In the genomic region with DNA sequence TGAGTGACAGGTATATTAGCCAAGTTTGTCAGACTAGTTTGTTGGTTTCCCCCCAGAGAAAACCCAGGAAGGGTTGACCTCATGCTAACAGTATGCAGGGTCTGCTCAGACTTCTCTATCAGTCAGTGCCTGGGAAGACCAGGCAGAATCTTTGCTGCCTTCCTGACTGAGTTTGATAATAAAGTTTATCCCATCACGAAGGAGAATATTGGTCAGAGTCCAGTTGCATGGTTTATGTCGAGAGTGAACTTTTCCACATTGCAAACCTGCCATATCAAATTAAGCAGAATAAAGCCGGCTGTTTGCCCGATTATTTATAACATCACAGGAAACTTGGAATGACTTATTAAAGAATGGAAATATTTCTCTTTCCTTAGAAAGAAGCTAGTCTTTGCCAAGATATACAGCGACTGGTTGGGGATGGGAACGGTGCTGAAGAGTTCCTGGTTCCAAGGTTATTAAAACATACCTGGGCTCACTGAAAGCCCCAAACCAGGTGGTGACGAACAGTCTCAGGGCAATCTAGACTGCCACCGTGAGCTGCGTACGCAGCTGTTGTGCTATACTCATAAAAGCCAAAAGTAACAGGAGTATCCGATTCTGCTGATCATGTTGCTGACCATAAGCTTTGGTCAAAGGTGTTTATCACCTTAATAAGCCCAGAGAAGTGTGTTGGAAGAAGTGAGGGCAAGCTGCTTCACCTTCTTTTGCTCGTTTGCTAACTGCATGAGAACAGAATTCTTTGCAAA, we compare ENCODE assay signal across 15 mouse cellular contexts.
A peak's percentile ranks its signal among the peaks of the same experiment; 100 is the strongest.
DNase-seq lines count a peak whose midpoint lies in the region; ATAC-seq and TF ChIP-seq lines count a peak whose summit lies in the region.
"Had no signal": no experiment of that assay in that cellular context is flagged by ENCODE, and none has a peak within 500 bp of the region (broad histone marks: within the 10 kb centered on the region; RNA-seq: fewer than 3 reads in every experiment).

No protein-coding gene starts in this region.

- H3K36me3 ChIP-seq in heart, embryonic 16.5 days (ENCODE audit: control insufficient read depth, insufficient read depth), result no peaks in the 10 kb centered on the region
- H3K36me3 ChIP-seq in limb, embryonic 14.5 days (ENCODE audit: control insufficient read depth, insufficient read depth, low read length), result no peaks in the 10 kb centered on the region
- H3K36me3 ChIP-seq: neural tube, embryonic 13.5 days had no signal

- H3K9ac ChIP-seq in heart, embryonic 16.5 days (ENCODE audit: low read length), result no peak overlapping the region
- H3K9ac ChIP-seq in limb, embryonic 14.5 days (ENCODE audit: low read depth, low read length, severe bottlenecking), result no peak overlapping the region
- H3K9ac ChIP-seq: hindbrain, embryonic 14.5 days; neural tube, embryonic 13.5 days had no signal

- H3K4me1 ChIP-seq in heart, embryonic 16.5 days (ENCODE audit: control insufficient read depth, insufficient read depth, low read length), result peaks cover 10% of the 10 kb centered on the region
- peaks cover 3% of the 10 kb centered on the region; the same call in 1 of the 2 replicates for H3K4me1 ChIP-seq in limb, embryonic 14.5 days (ENCODE audit: control insufficient read depth, insufficient read depth, low read length)
- H3K4me1 ChIP-seq: neural tube, embryonic 13.5 days had no signal

- no peaks in the 10 kb centered on the region for H3K27me3 ChIP-seq in heart, embryonic 16.5 days (ENCODE audit: control insufficient read depth, insufficient read depth, low read length)
- H3K27me3 ChIP-seq in limb, embryonic 14.5 days (ENCODE audit: control insufficient read depth, insufficient read depth, low read length), result no peaks in the 10 kb centered on the region
- H3K27me3 ChIP-seq: neural tube, embryonic 13.5 days had no signal

- intact Hi-C loops in gastrocnemius, postnatal 14 days (cut with DNase I; ENCODE audit: low total_unique reads), result no loop called here
- intact Hi-C loops in left cerebral cortex, postnatal 4 days (cut with DNase I), result no loop called here

- WGBS in heart, embryonic 16.5 days, result 37% methylated on average over 12 of the region's 12 CpGs
- 34% methylated on average over 12 of the region's 12 CpGs for WGBS in limb, embryonic 14.5 days

- peak; percentile 5 for DNase-seq in gastrocnemius, postnatal 25 days
- no peak for DNase-seq in gastrocnemius, postnatal 14 days
- DNase-seq in kidney, postnatal 10 days, result peak; percentile 14
- DNase-seq in kidney, adult 8-10 months, result no peak
- peak; percentile 64 for DNase-seq in limb, embryonic 14.5 days (ENCODE audit: low spot score)
- no peak for DNase-seq in yolk sac, embryonic 10.5 days (ENCODE audit: low spot score)
- DNase-seq in left cerebral cortex, postnatal 4 days, result no peak
- DNase-seq: cerebellum, postnatal 10 days; liver; midbrain, embryonic 14.5 days; right cerebral cortex, adult 18-20 months had no signal

- TF ChIP-seq POLR2A in limb, embryonic 14.5 days (IDR thresholded peaks at IDR 0.05; ENCODE audit: borderline replicate concordance, extremely low read depth, insufficient read depth, insufficient read length), result no peak

- H3K4me2 ChIP-seq in heart, embryonic 16.5 days (ENCODE audit: low read depth, low read length), result peak overlapping the region; percentile 37; the same call in 1 of the 2 replicates
- H3K4me2 ChIP-seq in limb, embryonic 14.5 days (replicated peaks; ENCODE audit: low read depth, low read length, severe bottlenecking), result 0 out of 2 replicates have a peak overlapping the region, but pooled peaks have one; percentile 8
- H3K4me2 ChIP-seq: hindbrain, embryonic 14.5 days; neural tube, embryonic 13.5 days had no signal

- ATAC-seq in heart, embryonic 16.5 days (replicated peaks; ENCODE audit: extremely low read depth, insufficient read depth, low FRiP score), result peak; percentile 79
- peak; percentile 41; the same call in 1 of the 2 replicates for ATAC-seq in limb, embryonic 14.5 days (ENCODE audit: low FRiP score, low read depth)

- peak overlapping the region; percentile 74 for H3K27ac ChIP-seq in heart, embryonic 16.5 days (ENCODE audit: low read length)
- no peak overlapping the region for H3K27ac ChIP-seq in limb, embryonic 14.5 days (replicated peaks; ENCODE audit: low read depth, low read length)
- H3K27ac ChIP-seq: hindbrain, embryonic 14.5 days; neural tube, embryonic 13.5 days had no signal

- H3K4me3 ChIP-seq in heart, embryonic 16.5 days (ENCODE audit: low read length), result no peak overlapping the region
- H3K4me3 ChIP-seq in limb, embryonic 14.5 days (replicated peaks; ENCODE audit: low read length), result no peak overlapping the region
- H3K4me3 ChIP-seq: erythroblast, embryonic 14.5 days; neural tube, embryonic 13.5 days had no signal

- no peaks in the 10 kb centered on the region for H3K9me3 ChIP-seq in heart, embryonic 16.5 days (replicated peaks; ENCODE audit: control insufficient read depth, low read length)
- H3K9me3 ChIP-seq in limb, embryonic 14.5 days (ENCODE audit: control insufficient read depth, low read length), result no peaks in the 10 kb centered on the region
- H3K9me3 ChIP-seq: neural tube, embryonic 13.5 days had no signal

Comparison
In these comparisons a context has a peak if more than half of its experiments do, and no peak if none do; other contexts are left out.
1. DNase-seq: peak in gastrocnemius, postnatal 25 days (single experiment), kidney, postnatal 10 days (single experiment) and limb, embryonic 14.5 days (single experiment); none in gastrocnemius, postnatal 14 days (single experiment), kidney, adult 8-10 months (0 of 2), yolk sac, embryonic 10.5 days (single experiment) and left cerebral cortex, postnatal 4 days (single experiment).